Mouse (Mus musculus) CH12.LX (cell line): ENCODE results near the gene Srcin1. TPM values are rescaled to one million over a fixed set of nuclear protein-coding genes. Genes with fewer than 3 reads are reported as not detected.

ENCODE experiments used
- DNase-seq: peaks from one replicate; pipeline ENCODE4 v3.0.0-alpha.2; 2013; ENCODE audit errors: extremely low read depth
- H3K27ac ChIP-seq: 2 replicates; pipeline ENCODE4 v1.5.1; 2012; ENCODE audit warnings: low read depth, mild to moderate bottlenecking, control low read depth, moderate library complexity; ENCODE audit not compliant: insufficient read depth
- H3K27me3 ChIP-seq: replicated peaks from 2 replicates; pipeline ENCODE3; 2012; ENCODE audit warnings: inconsistent platforms
- H3K36me3 ChIP-seq, 2 experiments: replicated peaks in 1 of 2; 2 replicates each; pipeline versions ENCODE3 to v1.6.1; 2012; ENCODE audit warnings: inconsistent platforms in 1 of 2, low read length in 1 of 2, mild to moderate bottlenecking in 1 of 2, mixed read lengths in 1 of 2, moderate library complexity in 1 of 2; ENCODE audit not compliant: control insufficient read depth in 1 of 2, insufficient read depth in 1 of 2
- H3K4me1 ChIP-seq, 2 experiments: 2 replicates each; pipeline ENCODE4 v1.6.1; 2012; ENCODE audit warnings: inconsistent platforms in 1 of 2, moderate library complexity in 1 of 2; ENCODE audit not compliant: insufficient read depth in 2 of 2, control insufficient read depth in 1 of 2
- H3K4me2 ChIP-seq: 2 replicates; pipeline ENCODE4 v1.6.1; 2012; ENCODE audit warnings: low read depth, mild to moderate bottlenecking, control low read depth; ENCODE audit not compliant: poor library complexity, insufficient read depth, severe bottlenecking
- H3K4me3 ChIP-seq, 3 experiments: fragments of 150-350 bp in 1 of 3; sonication (generic) in 1 of 3; replicated peaks in 1 of 3; 2 replicates each; pipeline versions ENCODE3 to v1.5.1; 2011 to 2012; ENCODE audit warnings: low read depth in 2 of 3, low read length in 2 of 3, mild to moderate bottlenecking in 2 of 3, moderate library complexity in 2 of 3, control low read depth in 1 of 3, improper control_type of control experiment in 1 of 3, inconsistent platforms in 1 of 3, mixed read lengths in 1 of 3; ENCODE audit not compliant: poor library complexity in 1 of 3
- H3K79me2 ChIP-seq: replicated peaks from 2 replicates; pipeline ENCODE4 v1.6.1; 2012; ENCODE audit warnings: mild to moderate bottlenecking, moderate library complexity; ENCODE audit not compliant: control insufficient read depth, poor library complexity, insufficient read depth, severe bottlenecking; ENCODE audit errors: extremely low read depth
- H3K9ac ChIP-seq: 2 replicates; pipeline ENCODE4 v1.6.1; 2012; ENCODE audit warnings: low read depth, mild to moderate bottlenecking, control low read depth, moderate library complexity; ENCODE audit not compliant: insufficient read depth
- H3K9me3 ChIP-seq: replicated peaks from 2 replicates; pipeline ENCODE3; 2012; ENCODE audit warnings: low read length, inconsistent platforms, mixed read lengths
- CHD1 ChIP-seq: IDR thresholded peaks from 2 replicates; pipeline ENCODE4 v1.6.1; 2012; ENCODE audit warnings: low read depth, low read length, improper control_type of control experiment, inconsistent platforms
- CHD2 ChIP-seq: IDR thresholded peaks from 2 replicates; pipeline ENCODE4 v1.6.1; 2011; ENCODE audit warnings: low read length, improper control_type of control experiment
- CTCF ChIP-seq, 2 experiments: IDR thresholded peaks in 1 of 2; conservative IDR thresholded peaks in 1 of 2; 2 replicates each; pipeline ENCODE4 v1.5.1; 2011 to 2012; ENCODE audit warnings: low read depth in 2 of 2, low read length in 2 of 2, improper control_type of control experiment in 1 of 2, inconsistent platforms in 1 of 2, mild to moderate bottlenecking in 1 of 2, moderate library complexity in 1 of 2
- ELF1 ChIP-seq: IDR thresholded peaks from 2 replicates; pipeline ENCODE4 v1.6.1; 2014; ENCODE audit warnings: low read depth, mild to moderate bottlenecking, inconsistent platforms, low read length, improper control_type of control experiment
- GABPA ChIP-seq: IDR thresholded peaks from 2 replicates; pipeline ENCODE4 v1.6.1; 2012; ENCODE audit warnings: low read depth, low read length, improper control_type of control experiment, inconsistent platforms; ENCODE audit not compliant: insufficient replicate concordance
- HCFC1 ChIP-seq: IDR thresholded peaks from 2 replicates; pipeline ENCODE4 v1.6.1; 2012; ENCODE audit warnings: low read depth, mild to moderate bottlenecking, inconsistent platforms, low read length, improper control_type of control experiment
- IRF4 ChIP-seq: IDR thresholded peaks from 2 replicates; pipeline ENCODE4 v1.6.1; 2014; ENCODE audit warnings: low read depth, mild to moderate bottlenecking, inconsistent platforms, low read length, improper control_type of control experiment
- JUN ChIP-seq: IDR thresholded peaks from 2 replicates; pipeline ENCODE4 v1.6.1; 2011; ENCODE audit warnings: low read depth, mild to moderate bottlenecking, low read length, improper control_type of control experiment, moderate library complexity; ENCODE audit not compliant: insufficient read depth
- MAFK ChIP-seq: IDR thresholded peaks from 2 replicates; pipeline ENCODE4 v1.6.1; 2011; ENCODE audit warnings: low read length, improper control_type of control experiment; ENCODE audit not compliant: insufficient replicate concordance
- MAX ChIP-seq: IDR thresholded peaks from 2 replicates; pipeline ENCODE4 v1.6.1; 2011; ENCODE audit warnings: low read length, improper control_type of control experiment
- MAZ ChIP-seq: IDR thresholded peaks from 2 replicates; pipeline ENCODE4 v1.6.1; 2012; ENCODE audit warnings: low read depth, mild to moderate bottlenecking, inconsistent platforms, low read length, improper control_type of control experiment, moderate library complexity
- MEF2A ChIP-seq: IDR thresholded peaks from 2 replicates; pipeline ENCODE4 v1.6.1; 2014; ENCODE audit warnings: low read depth, mild to moderate bottlenecking, inconsistent platforms, low read length, improper control_type of control experiment, borderline replicate concordance
- MYC ChIP-seq: IDR thresholded peaks from 2 replicates; pipeline ENCODE4 v1.6.1; 2011; ENCODE audit warnings: low read depth, mild to moderate bottlenecking, improper control_type of control experiment, low read length
- NRF1 ChIP-seq: IDR thresholded peaks from 2 replicates; pipeline ENCODE4 v1.6.1; 2014; ENCODE audit warnings: low read depth, mild to moderate bottlenecking, inconsistent platforms, low read length, improper control_type of control experiment, moderate library complexity
- PAX5 ChIP-seq: IDR thresholded peaks from 2 replicates; pipeline ENCODE4 v1.6.1; 2012; ENCODE audit warnings: low read length, inconsistent platforms, mixed read lengths
- POLR2A ChIP-seq: IDR thresholded peaks from 2 replicates; pipeline ENCODE4 v1.6.1; 2011; ENCODE audit warnings: low read depth, mild to moderate bottlenecking, improper control_type of control experiment, low read length
- POLR2AphosphoS2 ChIP-seq: IDR thresholded peaks from 2 replicates; pipeline ENCODE4 v1.6.1; 2011; ENCODE audit warnings: low read depth, low read length, improper control_type of control experiment
- SMC3 ChIP-seq: IDR thresholded peaks from 2 replicates; pipeline ENCODE4 v1.6.1; 2011; ENCODE audit warnings: low read depth, low read length, improper control_type of control experiment
- UBTF ChIP-seq: IDR thresholded peaks from 2 replicates; pipeline ENCODE4 v1.6.1; 2012; ENCODE audit warnings: low read depth, mild to moderate bottlenecking, inconsistent platforms, low read length, improper control_type of control experiment, moderate library complexity
- USF1 ChIP-seq: IDR thresholded peaks from 2 replicates; pipeline ENCODE4 v1.6.1; 2014; ENCODE audit warnings: low read depth, mild to moderate bottlenecking, inconsistent platforms, low read length, improper control_type of control experiment
- USF2 ChIP-seq: conservative IDR thresholded peaks from 2 replicates; pipeline ENCODE4 v1.6.1; 2011; ENCODE audit warnings: low read depth, low read length, improper control_type of control experiment
- ZC3H11A ChIP-seq: IDR thresholded peaks from 2 replicates; pipeline ENCODE4 v1.6.1; 2012; ENCODE audit warnings: low read depth, mild to moderate bottlenecking, inconsistent platforms, low read length, improper control_type of control experiment
- ZKSCAN1 ChIP-seq: IDR thresholded peaks from 2 replicates; pipeline ENCODE4 v1.6.1; 2012; ENCODE audit warnings: low read depth, inconsistent platforms, low read length, improper control_type of control experiment, borderline replicate concordance
- ZMIZ1 ChIP-seq: IDR thresholded peaks from 2 replicates; pipeline ENCODE4 v1.6.1; 2012; ENCODE audit warnings: low read depth, mild to moderate bottlenecking, inconsistent platforms, low read length, improper control_type of control experiment
- dilution Hi-C: fragments of 300-500 bp; cut with MboI; formaldehyde crosslinking; loops from 2 replicates; pipeline ENCODE4 v1.14.3; 2020; ENCODE audit warnings: low sequenced_read_pairs; ENCODE audit not compliant: extremely low pct_unique_long_range_greater_than_20kb, extremely low pct_ligation_motif_present
- in situ Hi-C: fragments of 300-500 bp; cut with MboI; formaldehyde crosslinking; loops from 3 replicates; pipeline ENCODE4 v1.14.3; 2019; ENCODE audit warnings: low sequenced_read_pairs, low pct_ligation_motif_present, low pct_unique_long_range_greater_than_20kb, mixed read lengths
- polyA plus RNA-seq: library from polyadenylated mRNA; unstranded; fragments of >175 nt; gene quantifications from 2 replicates; pipeline ENCODE4 v1.2.1, GENCODE M21; 2012; ENCODE audit warnings: low read depth; ENCODE audit not compliant: insufficient read length
- total RNA-seq, 2 experiments: library from RNA; depleted of rRNA; stranded (reverse); fragments of 300-350 nt in 1 of 2; fragments of >200 nt in 1 of 2; gene quantifications; 2 replicates each; pipeline ENCODE4 v1.2.3; 2012 to 2014

The Srcin1 gene
- total and polyA plus RNA-seq, 3 experiments: 0.08 to 0.09 TPM; not detected in 1

- dilution Hi-C loops: no loop called here
- in situ Hi-C loops: no loop called here
These were observed 27.9 kb downstream of the Srcin1 start for GRCm38 (mm10) chr11:97547957-97548706.

GRCm38 (mm10) chr11:97546804-97547411 lies 29.1 kb downstream of the Srcin1 start:
- DNase-seq: no peak
- Histone ChIP-seq H3K4me1 (peaks cover 5 to 9% of the 10 kb centered on the region in 2 experiments), H3K36me3 (no peaks in the 10 kb centered on the region), H3K9me3 (peaks cover 3% of the 10 kb centered on the region), H3K9ac (no peak overlapping the region), H3K4me2 (peak overlapping the region; percentile 81), H3K27ac (no peak overlapping the region), H3K27me3 (peaks cover 100% of the 10 kb centered on the region), H3K4me3 (peak overlapping the region in 1 of 3 experiments; percentile 36), H3K79me2 (no peaks in the 10 kb centered on the region)
- TF ChIP-seq HCFC1 (no peak; the same call in 1 of the 2 replicates), MYC (no peak), CHD1 (no peak), MAFK (no peak), USF1 (no peak), PAX5 (no peak), SMC3 (no peak), MAX (no peak), POLR2AphosphoS2 (no peak), ELF1 (no peak), NRF1 (peak; percentile 27), UBTF (peak; percentile 63; the same call in 1 of the 2 replicates), USF2 (no peak), CHD2 (0 out of 2 replicates have a peak, but pooled peaks have one; percentile 27), ZMIZ1 (no peak), CTCF (conservative IDR thresholded peaks at IDR 0.05 in 1 of 2, IDR thresholded peaks at IDR 0.05 in 1 of 2; ENCODE audit: low read depth in 2 of 2, low read length in 2 of 2) (no peak), ZC3H11A (no peak), ZKSCAN1 (no peak), JUN (no peak), POLR2A (no peak), MEF2A (peak; percentile 29; the same call in 1 of the 2 replicates), GABPA (no peak), MAZ (no peak), IRF4 (peak; percentile 26; the same call in 1 of the 2 replicates)
- dilution Hi-C loops: no loop called here
- in situ Hi-C loops: no loop called here

More at GRCm38 (mm10) chr11:97547957-97548706, 27.9 kb downstream of the Srcin1 start:
- Histone ChIP-seq H3K27me3 (peaks cover 96% of the 10 kb centered on the region), H3K9ac (no peak overlapping the region), H3K4me1 (peaks cover 5 to 9% of the 10 kb centered on the region in 2 experiments), H3K4me3 (no peak overlapping the region), H3K27ac (no peak overlapping the region), H3K4me2 (no peak overlapping the region), H3K36me3 (no peaks in the 10 kb centered on the region), H3K9me3 (peaks cover 3% of the 10 kb centered on the region), H3K79me2 (no peaks in the 10 kb centered on the region)
- TF ChIP-seq CTCF (conservative IDR thresholded peaks at IDR 0.05 in 1 of 2, IDR thresholded peaks at IDR 0.05 in 1 of 2; ENCODE audit: low read depth in 2 of 2, low read length in 2 of 2): peak; percentile 24 to 33; a peak in 3 of 4 replicates
- no peak for TF ChIP-seq MAFK
- no peak for TF ChIP-seq MEF2A
- no peak for DNase-seq
